Mouse (Mus musculus) kidney, adult 18-20 months (tissue): ENCODE measurements at regions not wholly inside any gene's neighbourhood (a gene's known extent, or its start where the extent isn't known, plus 50 kb on each side); places are given as distances from the start of the nearest gene placed in this dataset.

Experiments
- DNase-seq: peaks from one replicate; pipeline ENCODE4 v3.0.0; 2021

GRCm38 (mm10) chr6:100517662-100518061 lies 153.3 kb downstream of the Shq1 start:
- DNase-seq: no peak

- no peak for DNase-seq
Observed at GRCm38 (mm10) chr6:100512676-100513075, 158.3 kb downstream of the Shq1 start.

DNA sequence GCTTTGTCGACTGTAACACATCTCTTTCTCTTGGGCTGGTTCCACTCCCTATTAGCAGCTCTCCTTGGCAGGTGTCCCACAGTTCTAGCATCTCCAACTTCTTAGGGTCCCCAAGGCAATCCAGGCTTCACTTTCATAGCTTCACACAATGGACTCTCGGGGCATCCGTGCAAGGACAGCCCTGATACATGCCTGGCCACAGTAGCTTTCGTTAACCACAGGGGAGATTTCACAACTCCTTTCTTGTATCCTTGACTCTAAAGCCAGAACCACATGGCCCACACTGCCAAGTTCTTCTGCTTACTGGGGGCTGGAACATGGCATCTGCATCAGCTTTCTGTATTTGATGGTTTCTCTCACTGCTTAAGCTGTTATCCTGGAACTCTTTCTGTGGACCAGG lies 160.3 kb downstream of the Shq1 start:
- no peak for DNase-seq

- no peak for DNase-seq
Observed at GRCm38 (mm10) chr6:100505506-100506247, 165.3 kb downstream of the Shq1 start.

- DNase-seq: peak; percentile 35
Observed at GRCm38 (mm10) chr6:100502961-100503782, 167.8 kb downstream of the Shq1 start.

DNA sequence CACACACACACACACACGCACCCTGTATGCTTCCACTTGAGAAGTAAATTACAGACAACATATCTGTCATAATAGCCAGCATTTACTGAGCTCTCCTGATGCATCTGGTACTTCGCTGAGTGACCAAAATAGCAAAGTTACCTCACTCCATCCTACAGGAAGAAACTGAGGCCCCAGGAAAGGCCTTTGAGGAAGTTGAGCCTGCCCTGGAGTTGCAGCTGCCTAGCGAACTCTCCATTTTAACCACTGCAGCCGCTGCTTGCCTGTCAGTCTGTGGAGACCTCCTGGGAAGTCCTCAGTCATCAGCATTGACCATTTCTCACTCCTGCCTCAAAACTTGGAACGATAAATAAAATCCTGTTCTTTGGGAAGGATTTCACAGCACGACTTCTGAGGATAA lies 168.8 kb downstream of the Shq1 start:
- DNase-seq: no peak

DNA sequence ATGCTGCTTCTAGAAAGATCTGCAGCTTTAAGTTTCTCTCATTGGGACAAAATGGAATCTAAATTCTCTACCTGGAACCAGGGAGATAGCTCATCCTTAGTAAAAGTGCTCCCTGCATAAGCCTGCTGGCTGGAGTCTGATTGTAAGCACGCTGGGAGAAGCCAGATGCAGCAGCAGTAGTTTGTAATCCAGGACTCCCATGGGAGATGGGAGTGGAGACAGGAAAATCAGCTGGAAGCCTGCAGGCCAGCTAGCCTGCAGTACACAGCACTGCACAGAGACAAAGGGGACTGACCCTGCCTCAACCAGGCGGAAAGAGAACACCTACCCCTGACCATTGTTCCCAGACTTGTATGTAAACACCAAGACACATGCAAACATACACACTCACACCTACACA lies 170.2 kb downstream of the Shq1 start:
- DNase-seq: no peak

DNA sequence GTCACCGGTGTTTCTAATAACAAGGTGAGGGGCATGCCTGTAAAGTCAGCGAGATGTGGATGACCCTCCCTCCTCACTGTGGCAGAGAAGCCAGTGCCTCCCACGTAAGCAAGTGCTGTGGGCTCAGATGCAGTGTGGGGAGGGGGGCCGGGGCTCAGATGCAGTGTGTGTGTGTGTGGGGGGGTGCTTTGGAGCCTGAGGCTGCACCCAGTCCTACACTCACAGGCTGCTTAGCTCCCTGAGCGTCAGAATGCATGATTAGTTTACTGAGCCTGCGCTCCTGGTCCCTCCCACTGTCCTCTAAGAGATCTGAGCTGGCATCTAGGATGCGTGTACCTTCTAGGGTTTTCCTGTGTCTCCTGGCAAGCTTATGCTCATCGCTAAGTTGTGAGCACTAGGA lies 170.9 kb downstream of the Shq1 start:
- no peak for DNase-seq

DNA sequence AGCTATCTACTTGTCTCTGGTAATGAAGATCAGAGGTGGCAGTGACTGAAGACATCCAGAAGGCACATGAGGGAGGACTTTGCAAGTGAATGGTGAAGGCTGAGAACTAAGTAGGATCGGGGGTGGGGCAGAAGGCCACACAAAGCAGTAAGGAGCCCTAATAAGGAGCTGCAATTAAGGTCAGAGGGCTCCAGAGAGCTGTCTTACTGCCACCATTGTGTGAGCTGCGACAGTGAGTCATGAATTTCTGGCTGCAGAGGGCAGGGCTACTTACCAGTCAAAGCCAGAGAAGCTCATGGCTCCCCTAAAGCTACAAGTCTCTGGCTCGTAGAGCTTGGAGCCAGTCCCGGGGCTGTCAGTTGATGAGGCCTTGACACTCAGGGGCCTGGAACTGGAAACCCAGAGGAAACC lies 172.1 kb downstream of the Shq1 start:
- no peak for DNase-seq

GRCm38 (mm10) chr6:100498126-100498525 lies 172.8 kb downstream of the Shq1 start:
- DNase-seq: no peak

DNA sequence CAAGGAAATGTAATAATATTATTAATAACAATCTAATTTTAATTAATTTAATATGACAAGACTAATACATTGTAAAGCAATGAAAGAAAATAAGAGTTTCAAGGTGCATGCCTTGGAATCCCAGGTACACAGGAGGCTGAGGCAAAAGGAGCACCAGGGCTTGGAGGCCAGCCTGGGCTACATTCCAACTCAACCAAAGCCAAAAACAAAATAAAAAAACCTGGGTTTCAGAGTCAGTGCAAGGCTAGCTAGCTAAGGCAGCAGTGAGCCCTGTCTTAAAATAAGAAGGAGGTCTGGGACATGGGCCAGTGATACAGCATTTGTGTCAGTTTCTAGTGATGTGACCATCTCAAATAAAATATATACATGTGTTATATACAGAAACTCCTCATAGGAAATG lies 174.8 kb downstream of the Shq1 start:
- DNase-seq: no peak

DNA sequence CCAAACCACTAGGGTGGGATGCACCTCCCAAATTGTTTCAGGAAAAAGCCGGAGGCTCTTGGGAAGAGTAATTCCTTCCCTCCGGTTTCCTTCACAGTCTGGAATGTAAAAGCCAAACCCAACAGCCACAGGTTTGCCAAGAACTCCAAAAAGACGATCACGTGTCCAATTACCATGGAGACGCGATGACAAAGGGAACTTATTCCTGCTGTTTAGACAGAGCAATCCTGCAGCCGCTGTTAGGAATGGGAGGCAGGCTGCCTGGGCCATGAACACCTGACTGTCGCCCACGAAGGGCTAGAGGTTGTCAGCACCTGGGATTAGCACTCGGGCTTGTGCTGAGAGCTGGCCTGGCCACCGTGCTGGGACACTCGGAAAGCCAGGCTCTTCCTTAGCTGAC lies 175.8 kb downstream of the Shq1 start:
- DNase-seq: peak; percentile 14

DNA sequence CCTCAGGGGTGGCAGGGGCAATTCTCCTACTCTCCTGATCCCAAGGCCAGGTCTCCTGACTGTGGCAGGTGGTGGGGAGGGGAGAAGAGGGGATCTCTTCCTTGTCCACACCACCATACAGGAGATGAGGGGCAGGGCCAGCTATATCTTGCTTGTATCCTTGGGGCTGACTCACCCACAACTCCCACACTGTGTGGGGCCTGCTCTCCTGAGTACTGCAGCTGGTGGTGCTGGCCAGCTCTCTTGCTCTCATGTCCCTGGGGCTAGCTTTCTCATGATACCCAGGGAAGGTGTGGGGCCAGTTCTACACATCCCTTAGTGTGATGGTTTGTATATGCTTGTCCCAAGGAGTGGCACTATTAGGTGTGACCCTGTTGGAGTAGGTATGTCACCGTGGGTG lies 177.4 kb downstream of the Shq1 start:
- DNase-seq: no peak

- no peak for DNase-seq
Observed at GRCm38 (mm10) chr6:100491811-100492210, 179.1 kb downstream of the Shq1 start.

GRCm38 (mm10) chr6:100490920-100491712 lies 179.8 kb downstream of the Shq1 start:
- no peak for DNase-seq

DNA sequence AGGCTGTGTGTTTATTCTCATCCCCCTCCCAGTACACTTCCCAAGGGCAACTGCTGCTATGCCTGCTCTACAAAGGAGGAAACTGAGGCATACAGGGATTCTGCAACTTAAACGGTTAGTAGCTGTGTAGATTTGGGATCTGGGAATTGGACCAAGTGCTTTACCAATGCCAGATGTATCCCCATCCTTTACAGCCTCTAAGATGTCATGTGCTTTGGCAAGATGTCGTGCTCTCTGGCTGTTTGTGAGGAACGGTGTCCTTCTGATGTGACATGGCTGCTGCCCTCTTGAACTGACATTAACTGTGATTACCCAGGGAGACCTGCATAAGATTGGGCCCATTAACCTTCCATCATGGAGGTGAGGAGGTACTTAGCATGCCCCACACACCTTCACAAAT lies 187.1 kb downstream of the Shq1 start:
- no peak for DNase-seq

DNA sequence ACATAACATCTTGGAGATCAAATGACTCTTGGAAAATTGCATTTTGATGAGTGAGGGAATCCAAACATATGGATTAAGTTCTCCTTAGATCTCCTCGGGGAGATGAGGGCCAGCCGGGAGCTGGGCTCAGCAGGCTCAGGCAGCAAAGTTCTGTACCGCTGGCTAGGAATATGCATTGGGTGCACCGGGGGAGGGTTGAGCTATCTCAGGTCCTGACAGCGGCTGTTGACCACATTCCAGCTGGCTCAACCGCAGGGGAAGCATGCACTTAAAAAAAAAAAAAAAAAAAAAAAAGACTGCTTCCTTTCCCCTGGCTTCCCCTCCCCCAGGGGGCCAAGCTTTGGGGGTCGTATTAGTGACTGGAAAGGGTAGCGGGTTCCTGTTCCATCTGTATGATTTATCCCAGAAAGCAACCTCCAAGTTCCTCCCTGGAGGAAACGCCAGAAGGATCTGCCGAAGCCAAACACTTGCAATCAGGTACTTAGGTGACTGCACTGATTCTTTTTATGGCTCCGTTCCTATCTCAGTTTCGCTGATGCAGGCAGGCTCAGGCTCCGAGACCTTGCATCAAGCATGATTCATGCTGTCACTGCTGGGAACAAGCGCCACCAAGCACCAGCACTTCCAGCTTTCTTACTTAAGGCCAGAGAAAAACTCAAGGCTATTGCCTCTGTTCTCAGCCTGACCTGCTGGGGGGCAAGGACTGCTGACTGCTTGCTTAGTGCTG lies 187.7 kb downstream of the Shq1 start:
- no peak for DNase-seq

DNA sequence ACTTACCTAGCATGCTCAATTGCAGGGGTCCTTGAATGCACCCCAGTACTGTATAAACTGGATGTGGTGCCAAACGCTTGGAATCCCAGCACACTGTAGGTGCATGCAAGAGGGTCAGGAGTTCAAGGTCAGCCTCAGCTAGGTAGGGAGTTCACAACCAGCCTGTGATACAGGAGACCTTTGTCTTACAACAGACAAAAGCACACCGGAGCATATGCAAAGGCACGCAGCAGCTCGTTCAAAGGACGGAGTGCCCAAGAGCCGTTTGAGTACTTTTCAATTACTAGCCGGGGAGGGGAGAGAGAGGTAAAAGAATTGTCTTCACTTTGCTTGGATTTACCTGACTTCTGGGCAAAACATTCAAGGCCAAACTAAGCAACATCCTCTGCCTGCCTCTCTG lies 188.4 kb downstream of the Shq1 start:
- no peak for DNase-seq

DNA sequence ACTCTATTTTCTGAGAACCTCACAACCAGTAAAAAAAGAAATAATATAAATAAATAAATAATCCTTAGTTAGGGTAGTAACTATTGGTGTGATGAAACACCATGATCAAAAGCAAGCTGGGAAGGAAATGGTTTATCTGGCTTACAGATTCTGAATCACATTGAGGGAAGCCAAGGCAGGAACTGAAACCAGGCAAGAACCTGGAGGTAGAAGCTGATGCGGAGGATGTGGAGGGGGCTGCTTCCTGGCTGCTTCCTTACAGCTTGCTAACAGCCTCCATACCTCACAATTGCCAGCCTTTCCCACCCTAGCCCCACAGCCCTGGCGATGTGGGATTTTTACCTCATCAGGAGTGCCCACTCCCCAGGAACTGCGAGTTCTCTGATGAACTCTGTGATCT lies 190.4 kb downstream of the Shq1 start:
- DNase-seq: no peak

DNA sequence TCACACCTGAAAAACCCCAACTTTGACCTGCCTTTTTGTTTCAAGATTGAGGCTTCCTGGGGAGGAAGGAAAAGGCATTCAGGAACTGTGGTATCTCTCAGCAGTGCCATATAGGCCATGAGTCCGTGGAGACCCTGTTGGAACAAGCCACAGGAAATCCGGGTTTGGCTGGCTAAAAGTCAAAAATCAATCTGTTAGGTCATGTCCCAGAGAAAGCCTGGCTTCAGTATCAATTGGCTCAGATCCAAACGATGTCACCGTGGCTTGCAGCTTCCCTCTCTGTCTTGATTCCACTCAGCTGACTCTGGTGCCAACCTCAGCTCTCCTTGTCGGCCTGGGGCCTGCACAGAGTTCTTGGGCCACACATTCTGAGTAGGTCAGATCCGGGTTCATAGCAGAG lies 191.1 kb downstream of the Shq1 start:
- peak; percentile 17 for DNase-seq

DNA sequence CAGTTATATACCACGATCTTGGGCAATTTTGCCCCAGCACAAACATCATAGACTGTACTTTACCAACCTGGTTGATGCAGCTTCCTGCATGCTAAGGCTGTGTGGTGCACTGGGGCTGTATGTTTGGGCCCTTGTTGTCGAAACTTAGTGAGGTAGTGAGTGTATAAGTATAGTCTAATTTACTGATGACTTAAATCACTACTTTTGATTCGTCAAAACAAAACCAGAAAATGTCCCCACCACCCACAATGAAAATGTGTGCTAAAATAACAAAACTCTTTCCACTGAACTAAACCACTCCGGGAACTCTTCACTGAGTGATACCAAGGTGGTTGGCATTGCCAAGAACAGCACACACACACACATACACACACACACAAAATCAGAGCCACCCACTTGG lies 191.5 kb downstream of the Shq1 start:
- no peak for DNase-seq

DNA sequence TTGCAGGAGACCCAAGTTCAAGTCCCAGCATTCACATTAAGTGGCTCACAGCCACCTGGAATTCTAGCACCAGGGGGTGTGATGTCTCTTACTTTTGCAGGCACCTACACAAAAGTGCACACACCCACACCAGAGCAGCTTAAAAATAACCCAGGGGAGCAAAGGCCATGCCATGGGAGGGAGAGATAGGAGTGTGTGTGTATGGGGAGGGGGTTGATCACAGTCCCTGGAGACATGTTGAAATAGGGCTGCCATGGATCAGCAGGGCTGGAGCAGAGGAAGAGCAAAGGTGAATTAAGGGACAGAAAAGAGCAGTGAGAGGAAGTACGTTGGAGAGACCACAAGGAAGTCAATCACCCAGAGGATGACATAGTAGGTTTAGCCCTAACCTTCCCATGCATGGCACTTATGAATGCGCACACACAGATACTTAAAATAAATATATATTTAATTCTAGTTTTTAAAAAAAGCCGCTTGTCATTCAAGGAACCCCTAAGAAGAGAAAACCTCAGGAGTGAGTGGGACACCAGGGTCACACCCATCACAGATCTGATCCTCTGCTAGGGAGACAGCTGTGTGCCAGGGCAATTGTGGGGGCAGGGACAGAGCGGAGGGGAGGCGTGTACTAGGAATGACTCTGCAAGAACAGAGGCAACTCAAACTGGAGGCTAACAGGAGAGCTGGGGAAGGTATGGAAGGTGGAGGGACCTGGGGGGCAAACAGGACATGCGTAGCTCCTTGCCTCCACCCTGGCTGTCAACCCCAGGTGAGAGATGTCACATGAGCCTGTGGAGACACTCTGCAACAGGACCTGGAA lies 189.5 kb upstream of the Rybp start:
- no peak for DNase-seq
